Mouse (Mus musculus): ENCODE measurements around the gene Rap1a. TPM values are rescaled to one million over a fixed set of nuclear protein-coding genes. Genes with fewer than 3 reads are reported as not detected.

Rap1a gene
- polyA plus RNA-seq, 1 experiment: 55.6 TPM

DNA sequence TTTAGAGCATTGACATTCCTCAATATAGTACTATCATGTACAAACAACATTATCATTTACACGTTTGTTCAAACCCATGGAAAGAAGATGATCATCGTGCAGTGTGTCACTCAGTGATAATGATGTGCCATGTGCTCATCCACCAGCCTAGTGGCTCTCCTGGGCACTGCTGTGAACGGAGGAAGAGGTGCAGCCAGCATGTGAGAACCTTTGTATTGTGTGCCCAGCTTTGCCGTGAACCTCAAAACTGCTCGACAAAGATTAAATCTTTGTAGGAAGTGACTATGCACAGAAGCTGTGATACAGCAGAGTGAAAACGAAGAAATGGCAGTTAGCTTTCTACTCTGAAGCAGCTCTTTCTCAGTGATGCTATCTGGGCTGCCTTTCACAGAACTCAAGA is 32.6 kb downstream of the Rap1a start:
- no peak for DNase-seq (ENCODE audit: extremely low spot score in 1 of 2, low spot score in 1 of 2)

DNA sequence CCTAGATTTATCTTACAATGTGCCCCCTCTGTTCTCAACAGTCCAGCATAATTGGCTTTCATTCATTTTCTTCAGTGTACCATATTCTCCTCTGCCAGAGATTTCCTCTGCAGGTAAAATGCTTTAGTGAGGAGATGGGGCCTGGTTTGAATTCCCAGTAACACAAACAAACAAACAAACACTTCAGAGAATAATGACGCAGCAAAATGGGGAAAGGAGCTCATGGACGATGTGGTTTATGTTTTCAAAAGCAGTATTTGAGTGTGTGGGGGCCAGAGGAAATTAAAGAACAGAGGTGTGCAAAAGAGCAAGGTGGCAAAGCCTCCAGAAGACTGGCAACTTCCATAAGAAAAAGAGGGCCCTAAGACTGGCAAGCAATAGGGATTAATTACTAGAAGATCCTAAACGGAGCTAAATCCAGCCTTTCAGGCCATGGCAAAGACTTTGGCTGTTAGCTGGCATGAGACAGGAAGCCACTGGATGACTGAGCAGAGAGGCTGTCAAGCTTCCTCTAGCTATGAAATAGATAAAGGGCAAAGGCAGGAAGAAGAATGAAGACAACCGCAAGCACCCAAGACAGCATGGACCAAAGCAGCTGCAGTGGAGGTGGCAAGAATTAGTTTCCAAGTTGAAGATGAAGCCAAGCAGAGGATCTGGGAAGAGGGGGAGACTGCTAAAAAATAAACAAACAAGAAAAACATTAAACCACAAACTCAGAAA is 37.8 kb downstream of the Rap1a start:
- DNase-seq (ENCODE audit: extremely low spot score in 1 of 2, low spot score in 1 of 2): no peak

GRCm38 (mm10) chr3:105760063-105760462 is 41.1 kb downstream of the Rap1a start:
- DNase-seq (ENCODE audit: extremely low spot score in 1 of 2, low spot score in 1 of 2): no peak

GRCm38 (mm10) chr3:105758658-105759057 is 42.5 kb downstream of the Rap1a start:
- DNase-seq (ENCODE audit: extremely low spot score in 1 of 2, low spot score in 1 of 2): no peak

GRCm38 (mm10) chr3:105758098-105758497 is 43.0 kb downstream of the Rap1a start:
- DNase-seq (ENCODE audit: extremely low spot score in 1 of 2, low spot score in 1 of 2): no peak

DNA sequence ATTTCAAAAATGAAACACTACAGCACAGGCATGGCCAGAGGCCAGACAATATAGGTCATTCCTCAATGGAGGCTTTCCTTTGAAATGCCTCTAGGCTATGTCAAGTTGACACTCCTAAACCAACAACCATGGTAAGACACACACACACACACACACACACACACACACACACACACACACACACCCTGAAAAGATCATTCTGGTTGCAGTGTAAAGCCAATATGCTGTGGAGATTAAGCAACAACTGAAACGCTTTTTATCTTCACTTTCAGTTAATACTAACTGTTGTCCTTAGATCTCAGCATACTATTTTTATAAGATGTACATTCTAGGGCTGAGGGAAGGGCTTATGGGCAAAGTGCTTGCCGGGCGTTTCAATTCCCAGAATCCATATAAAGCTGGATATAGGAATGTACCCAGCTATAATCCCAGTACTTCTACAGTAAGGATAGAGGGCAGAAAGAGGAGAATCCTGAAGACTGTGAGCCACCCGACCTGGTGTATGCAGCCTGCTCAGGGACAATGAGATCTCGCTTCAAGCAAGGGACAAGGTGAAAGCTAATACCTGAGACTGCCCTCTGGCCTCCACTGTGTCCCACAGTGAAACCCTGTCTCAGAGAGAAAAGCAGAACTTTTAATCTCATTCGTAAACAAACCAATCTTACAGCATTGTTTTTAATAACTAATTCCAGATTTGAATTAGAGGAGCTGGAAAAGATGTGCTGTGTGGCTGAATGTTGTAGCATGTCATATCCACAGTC is 43.6 kb downstream of the Rap1a start:
- no peak for DNase-seq (ENCODE audit: extremely low spot score in 1 of 2, low spot score in 1 of 2)

DNA sequence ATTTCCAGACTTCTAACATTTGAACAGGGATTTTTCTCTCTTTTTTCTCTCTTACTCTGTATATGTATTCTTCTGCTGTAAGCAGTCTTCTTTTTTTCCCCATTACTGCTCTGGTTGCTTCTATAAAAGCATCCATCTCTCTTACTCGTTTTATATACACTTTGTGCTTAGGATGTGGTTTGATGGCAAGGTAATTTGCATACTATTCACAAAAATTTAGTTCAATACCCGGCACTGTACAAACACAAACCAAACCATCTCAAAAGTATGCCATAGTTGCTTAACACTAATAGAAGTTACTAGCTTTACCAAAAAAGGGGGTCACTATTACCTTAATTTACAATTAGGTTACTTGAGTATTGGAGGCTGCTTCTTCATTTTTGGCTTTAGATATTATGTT is 44.6 kb downstream of the Rap1a start:
- DNase-seq (ENCODE audit: extremely low spot score in 1 of 2, low spot score in 1 of 2): no peak

DNA sequence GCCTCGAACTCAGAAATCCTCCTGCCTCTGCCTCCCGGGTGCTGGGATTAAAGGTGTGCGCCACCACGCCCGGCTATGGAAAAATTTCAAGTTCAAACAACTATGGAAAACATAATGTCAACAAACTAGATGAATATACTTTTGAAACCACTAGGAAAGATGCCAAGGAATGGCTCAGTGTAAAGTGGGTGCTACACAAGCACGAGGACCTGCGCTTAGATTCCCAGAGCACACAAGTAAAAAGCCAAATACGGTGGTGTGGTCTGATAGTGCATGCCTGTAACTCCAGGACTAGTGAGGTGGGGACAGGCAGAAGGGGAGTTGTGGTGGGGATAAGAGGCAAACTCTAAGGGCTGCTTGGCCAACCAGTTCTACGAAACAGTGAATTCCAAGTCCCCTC is 46.0 kb downstream of the Rap1a start:
- no peak for DNase-seq (ENCODE audit: extremely low spot score in 1 of 2, low spot score in 1 of 2)

DNA sequence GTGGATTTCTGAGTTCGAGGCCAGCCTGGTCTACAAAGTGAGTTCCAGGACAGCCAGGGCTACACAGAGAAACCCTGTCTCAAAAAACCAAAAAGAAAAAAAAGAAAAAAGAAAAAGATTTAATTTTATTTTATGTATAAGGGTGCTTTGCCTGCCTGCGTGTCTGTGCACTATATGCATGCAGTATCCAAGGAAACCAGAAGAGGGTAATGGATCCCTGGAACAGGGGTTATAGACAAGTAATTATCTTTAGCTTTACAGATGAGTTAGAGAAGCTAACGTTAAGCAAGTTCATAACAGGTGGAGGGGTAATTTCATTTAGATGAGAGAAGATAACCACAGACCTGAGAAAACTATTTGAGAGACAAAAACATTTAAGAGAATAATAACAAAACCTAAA is 47.0 kb downstream of the Rap1a start:
- DNase-seq (ENCODE audit: extremely low spot score in 1 of 2, low spot score in 1 of 2): no peak

- DNase-seq (ENCODE audit: extremely low spot score in 1 of 2, low spot score in 1 of 2): no peak
These were observed 50.3 kb downstream of the Rap1a start for GRCm38 (mm10) chr3:105750810-105751209.

DNA sequence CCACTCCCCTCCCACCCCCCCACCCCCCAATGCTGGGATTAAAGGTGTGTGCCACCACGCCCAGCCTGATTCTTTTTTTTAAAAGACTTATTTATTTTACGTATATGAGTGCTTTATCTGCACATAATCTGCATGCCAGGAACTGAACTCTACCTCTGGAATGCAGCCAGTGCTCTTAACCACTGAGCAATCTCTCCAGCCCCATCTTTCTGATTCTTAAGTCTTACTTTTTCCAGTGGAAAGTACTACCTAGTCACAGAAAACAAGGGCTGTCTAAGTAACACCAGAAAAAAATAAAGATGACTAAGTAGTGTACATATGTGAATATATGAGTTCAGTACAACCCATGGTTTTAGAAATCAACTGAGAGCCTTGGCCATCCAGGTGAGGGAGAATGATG is 54.6 kb downstream of the Rap1a start:
- no peak for DNase-seq (ENCODE audit: extremely low spot score in 1 of 2, low spot score in 1 of 2)

DNA sequence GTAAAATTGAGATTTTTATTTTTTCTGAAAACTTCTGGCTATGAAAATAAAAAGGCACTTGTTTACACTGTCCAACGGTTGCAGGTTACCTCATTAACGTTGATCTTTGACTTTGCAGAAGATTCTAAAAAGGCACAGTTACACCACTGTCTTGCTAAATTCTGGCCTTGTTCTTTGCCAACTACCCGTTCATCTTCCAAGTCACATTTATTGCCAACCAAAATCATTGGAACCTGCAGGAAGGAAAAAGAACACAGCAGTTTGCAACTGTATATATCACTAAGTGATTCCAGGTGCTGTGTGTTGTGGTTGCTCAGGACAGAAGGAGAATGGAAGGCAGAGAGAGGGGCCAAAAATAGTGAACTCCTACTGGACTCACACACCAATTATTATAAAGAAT is 63.5 kb downstream of the Rap1a start:
- DNase-seq (ENCODE audit: extremely low spot score in 1 of 2, low spot score in 1 of 2): no peak

DNA sequence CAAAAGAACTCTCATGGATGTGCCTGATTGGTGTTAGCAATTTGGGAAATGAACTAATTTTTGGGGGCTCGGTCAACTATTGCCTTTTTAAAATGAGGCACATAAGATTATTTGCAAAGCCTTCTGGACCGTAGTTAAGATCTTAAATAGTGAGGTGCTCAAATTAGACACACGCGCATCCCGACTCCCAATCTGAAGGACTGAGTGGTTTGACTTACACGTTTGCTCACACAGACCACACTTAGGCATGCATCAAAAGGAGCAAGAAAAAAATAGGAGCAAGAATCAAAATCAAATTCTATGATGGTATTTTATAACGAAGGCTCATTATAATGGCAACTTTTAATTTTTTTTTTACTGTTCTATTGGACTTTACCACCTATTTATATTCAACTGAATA is 64.1 kb downstream of the Rap1a start:
- DNase-seq (ENCODE audit: extremely low spot score in 1 of 2, low spot score in 1 of 2): no peak

DNA sequence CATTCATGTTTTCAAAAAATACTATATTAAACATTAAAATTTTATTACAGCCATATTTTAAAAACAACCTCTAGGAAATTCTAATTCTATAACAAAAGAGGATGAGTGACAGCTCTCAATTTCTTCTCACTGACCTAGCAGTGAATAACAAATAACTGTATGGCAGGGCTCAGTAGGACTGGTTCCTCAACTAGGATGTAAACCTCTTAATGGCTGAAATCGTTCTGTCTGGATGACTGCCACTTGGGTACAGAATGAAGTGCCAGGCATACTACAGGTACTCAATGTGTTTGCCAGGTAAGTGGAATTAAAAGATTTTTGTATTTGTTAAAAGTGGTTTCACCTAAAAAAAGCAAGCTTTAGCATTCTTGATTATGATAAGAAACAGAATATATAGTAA is 65.0 kb downstream of the Rap1a start:
- no peak for DNase-seq (ENCODE audit: extremely low spot score in 1 of 2, low spot score in 1 of 2)

DNA sequence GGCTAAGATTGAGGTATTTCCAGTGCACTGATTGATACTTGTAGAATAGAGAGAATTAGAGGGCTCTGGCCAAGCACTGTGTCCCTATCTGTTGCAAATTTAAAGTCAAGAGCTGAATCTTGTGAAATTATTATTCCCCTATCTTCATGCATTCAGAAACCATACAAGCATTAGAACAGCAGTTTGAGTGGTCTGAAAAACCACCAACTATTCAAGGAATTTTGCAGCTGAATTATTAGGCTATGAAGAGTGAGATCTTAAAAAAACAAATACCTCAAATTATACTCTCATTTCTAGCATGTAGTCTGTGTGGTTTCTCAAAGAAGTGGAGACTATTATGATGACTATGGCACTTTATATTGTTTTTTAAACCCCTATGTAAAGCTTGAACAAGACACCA is 65.9 kb downstream of the Rap1a start:
- DNase-seq (ENCODE audit: extremely low spot score in 1 of 2, low spot score in 1 of 2): no peak

GRCm38 (mm10) chr3:105733538-105733937 is 67.6 kb downstream of the Rap1a start:
- no peak for DNase-seq (ENCODE audit: extremely low spot score in 1 of 2, low spot score in 1 of 2)

- no peak for DNase-seq (ENCODE audit: extremely low spot score in 1 of 2, low spot score in 1 of 2)
These were observed 68.8 kb downstream of the Rap1a start for GRCm38 (mm10) chr3:105732360-105732759.

DNA sequence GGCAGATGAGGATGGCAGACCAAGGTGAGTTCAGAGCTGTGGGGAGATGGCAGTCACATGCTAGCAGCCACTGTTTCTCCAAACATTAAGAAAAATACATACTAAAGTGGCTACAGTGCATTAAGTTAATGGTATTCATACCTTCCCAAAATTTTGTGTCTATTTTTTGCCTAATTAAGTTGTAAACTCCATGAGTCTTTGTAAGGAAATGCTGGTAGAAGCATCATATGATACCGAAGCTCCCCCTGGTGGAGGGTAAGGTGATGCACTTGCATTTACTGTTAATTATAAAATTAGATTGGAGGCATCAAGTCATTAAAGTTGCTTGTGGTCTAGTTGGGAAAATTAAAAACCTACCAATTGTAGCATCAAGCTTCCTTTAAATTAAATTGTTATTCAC is 75.1 kb downstream of the Rap1a start:
- peak in 1 of 2 experiments; percentile 87 for DNase-seq (ENCODE audit: extremely low spot score in 1 of 2, low spot score in 1 of 2)

- DNase-seq (ENCODE audit: extremely low spot score in 1 of 2, low spot score in 1 of 2): no peak
These were observed 78.6 kb downstream of the Rap1a start for GRCm38 (mm10) chr3:105722510-105722909.

GRCm38 (mm10) chr3:105721681-105722201 is 79.4 kb downstream of the Rap1a start:
- no peak for DNase-seq (ENCODE audit: extremely low spot score in 1 of 2, low spot score in 1 of 2)

GRCm38 (mm10) chr3:105720514-105720913 is 80.6 kb downstream of the Rap1a start:
- no peak for DNase-seq (ENCODE audit: extremely low spot score in 1 of 2, low spot score in 1 of 2)

DNA sequence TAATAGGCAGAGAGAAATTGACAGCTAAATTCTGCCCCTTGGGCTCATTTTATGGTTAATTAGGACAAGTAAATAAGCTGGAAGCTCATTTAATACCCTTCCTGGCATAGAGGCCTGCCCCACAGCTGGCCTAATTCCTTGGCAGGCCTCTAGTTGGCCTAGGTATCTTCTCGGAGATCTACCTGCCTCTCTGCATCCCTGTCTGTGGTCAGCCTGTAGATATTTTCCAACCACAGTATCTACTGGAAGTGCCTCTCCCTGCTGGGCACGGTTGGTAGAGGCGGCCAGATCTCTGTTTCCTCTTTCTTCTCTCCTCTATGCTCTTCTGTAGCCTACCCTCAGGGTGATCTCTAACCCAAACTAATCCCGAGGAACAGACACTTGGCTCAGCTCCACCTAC is 81.2 kb downstream of the Rap1a start:
- DNase-seq (ENCODE audit: extremely low spot score in 1 of 2, low spot score in 1 of 2): no peak
